10 mouse cellular contexts compared by ENCODE assay signal in the genomic region with DNA sequence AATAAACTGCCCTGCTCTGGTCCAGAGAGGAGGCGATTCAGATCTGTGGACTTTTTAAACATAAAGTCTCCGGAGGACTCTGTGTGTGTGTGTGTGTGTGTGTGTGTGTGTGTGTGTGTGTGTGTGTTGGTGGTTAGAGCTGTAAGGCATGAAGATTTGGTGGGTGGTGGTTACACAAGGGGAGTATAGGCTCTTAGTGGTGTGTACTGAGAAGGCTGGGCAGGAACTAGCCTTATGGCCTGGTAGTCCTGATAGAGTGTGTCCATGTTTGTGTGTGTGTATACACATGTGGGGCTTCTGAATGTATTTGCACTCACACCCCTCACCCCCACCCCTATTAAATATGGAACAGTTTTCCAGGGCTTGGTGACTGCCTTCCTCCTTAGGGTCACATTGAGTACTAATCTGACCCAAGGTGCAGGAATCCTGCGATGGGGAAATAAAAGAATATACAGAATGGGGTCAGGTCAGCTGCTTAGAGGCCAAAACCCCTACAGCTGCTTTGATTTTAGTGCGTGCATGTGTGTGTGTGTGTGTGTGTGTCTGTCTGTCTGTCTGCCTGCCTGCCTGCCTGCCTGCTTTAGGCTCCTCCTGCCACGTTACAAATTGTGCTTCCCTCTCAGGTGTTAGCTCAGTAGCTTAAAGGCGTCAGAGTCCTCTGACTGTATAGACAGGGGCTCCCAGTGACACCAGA.
A peak's percentile ranks its signal among the peaks of the same experiment; 100 is the strongest.
DNase-seq lines count a peak whose midpoint lies in the region; ATAC-seq lines count a peak whose summit lies in the region.
"Had no signal": no experiment of that assay in that cellular context is flagged by ENCODE, and none has a peak within 500 bp of the region (broad histone marks: within the 10 kb centered on the region; RNA-seq: fewer than 3 reads in every experiment).

No protein-coding gene starts in this region.

- no peak for ATAC-seq in heart, embryonic 14.5 days (ENCODE audit: insufficient number of reproducible peaks, insufficient read depth, low FRiP score, low read depth)
- ATAC-seq in forebrain, embryonic 13.5 days: no peak
- ATAC-seq in liver, embryonic 11.5 days (replicated peaks; ENCODE audit: low FRiP score): no peak; the same call in 1 of the 2 replicates
- ATAC-seq in neural tube, embryonic 12.5 days (ENCODE audit: low FRiP score, low read depth): no peak
- no peak for ATAC-seq in CD4-positive, CD25-positive, alpha-beta regulatory T cell, adult 4 months

- peak overlapping the region; percentile 8; the same call in 1 of the 2 replicates for H3K9ac ChIP-seq in heart, embryonic 14.5 days (ENCODE audit: low read length)
- peak overlapping the region; percentile 97 for H3K9ac ChIP-seq in forebrain, embryonic 13.5 days
- no peak overlapping the region for H3K9ac ChIP-seq in liver, embryonic 11.5 days (ENCODE audit: low read depth, low read length)
- peak overlapping the region; percentile 100 for H3K9ac ChIP-seq in neural tube, embryonic 12.5 days

- no peak overlapping the region for H3K4me3 ChIP-seq in heart, embryonic 14.5 days (ENCODE audit: control insufficient read depth in 1 of 2, insufficient read depth in 1 of 2, low read depth in 1 of 2, low read length in 2 of 2)
- peak overlapping the region; percentile 85 for H3K4me3 ChIP-seq in forebrain, embryonic 13.5 days
- H3K4me3 ChIP-seq in liver, embryonic 11.5 days (ENCODE audit: low read depth, low read length): no peak overlapping the region
- H3K4me3 ChIP-seq in neural tube, embryonic 12.5 days: peak overlapping the region; percentile 99

- DNase-seq in heart, postnatal 4 days: no peak
- DNase-seq in liver, embryonic 11.5 days (ENCODE audit: low spot score): no peak
- no peak for DNase-seq in thymus, postnatal 25 days
- DNase-seq in cerebellum, postnatal 10 days: no peak
- DNase-seq: kidney, postnatal 4 days; right cerebral cortex, postnatal 25 days had no signal

- no peaks in the 10 kb centered on the region for H3K36me3 ChIP-seq in heart, embryonic 14.5 days (ENCODE audit: control insufficient read depth, insufficient read depth, low read length)
- H3K36me3 ChIP-seq in forebrain, embryonic 13.5 days (ENCODE audit: poor library complexity, severe bottlenecking): no peaks in the 10 kb centered on the region
- H3K36me3 ChIP-seq in liver, embryonic 11.5 days (ENCODE audit: control insufficient read depth, insufficient read depth, low read length): no peaks in the 10 kb centered on the region
- H3K36me3 ChIP-seq in neural tube, embryonic 12.5 days: no peaks in the 10 kb centered on the region

- H3K4me1 ChIP-seq in heart, embryonic 14.5 days (ENCODE audit: control insufficient read depth in 2 of 2, insufficient read depth in 2 of 2, low read length in 2 of 2): peaks cover 14 to 53% of the 10 kb centered on the region in 2 experiments
- H3K4me1 ChIP-seq in forebrain, embryonic 13.5 days: peaks cover 62% of the 10 kb centered on the region
- H3K4me1 ChIP-seq in liver, embryonic 11.5 days (replicated peaks; ENCODE audit: control insufficient read depth, insufficient read depth, low read length): peaks cover 32% of the 10 kb centered on the region
- H3K4me1 ChIP-seq in neural tube, embryonic 12.5 days: peaks cover 61% of the 10 kb centered on the region

- WGBS in heart, embryonic 14.5 days: 58% methylated on average over 6 of the region's 6 CpGs
- 33% methylated on average over 6 of the region's 6 CpGs for WGBS in forebrain, embryonic 13.5 days
- 30% methylated on average over 6 of the region's 6 CpGs for WGBS in liver, embryonic 11.5 days
- 22% methylated on average over 6 of the region's 6 CpGs for WGBS in neural tube, embryonic 12.5 days

- peak overlapping the region in 1 of 2 experiments; percentile 37; a peak in 1 of 4 replicates for H3K27ac ChIP-seq in heart, embryonic 14.5 days (replicated peaks in 1 of 2; ENCODE audit: control insufficient read depth in 1 of 2, insufficient read depth in 1 of 2, low read depth in 2 of 2, low read length in 2 of 2)
- H3K27ac ChIP-seq in forebrain, embryonic 13.5 days: peak overlapping the region; percentile 98
- H3K27ac ChIP-seq in liver, embryonic 11.5 days (ENCODE audit: low read depth, low read length): peak overlapping the region; percentile 23; the same call in 1 of the 2 replicates
- peak overlapping the region; percentile 75; the same call in 1 of the 2 replicates for H3K27ac ChIP-seq in neural tube, embryonic 12.5 days

- H3K4me2 ChIP-seq in heart, embryonic 14.5 days (ENCODE audit: low read length): no peak overlapping the region
- H3K4me2 ChIP-seq in forebrain, embryonic 13.5 days: peak overlapping the region; percentile 98
- H3K4me2 ChIP-seq in liver, embryonic 11.5 days: peak overlapping the region; percentile 88; the same call in 1 of the 2 replicates
- H3K4me2 ChIP-seq in neural tube, embryonic 12.5 days (replicated peaks): peak overlapping the region; percentile 98

- no peaks in the 10 kb centered on the region for H3K9me3 ChIP-seq in heart, embryonic 14.5 days (ENCODE audit: control insufficient read depth, low read length)
- no peaks in the 10 kb centered on the region for H3K9me3 ChIP-seq in forebrain, embryonic 13.5 days (replicated peaks)
- no peaks in the 10 kb centered on the region for H3K9me3 ChIP-seq in liver, embryonic 11.5 days (ENCODE audit: control insufficient read depth, low read length)
- H3K9me3 ChIP-seq in neural tube, embryonic 12.5 days: no peaks in the 10 kb centered on the region

- peaks cover 8% of the 10 kb centered on the region; the same call in 1 of the 2 replicates for H3K27me3 ChIP-seq in heart, embryonic 14.5 days (ENCODE audit: control insufficient read depth, insufficient read depth, low read length)
- H3K27me3 ChIP-seq in forebrain, embryonic 13.5 days: peaks cover 31% of the 10 kb centered on the region
- peaks cover 39% of the 10 kb centered on the region for H3K27me3 ChIP-seq in liver, embryonic 11.5 days (replicated peaks; ENCODE audit: control insufficient read depth, insufficient read depth, low read length)
- H3K27me3 ChIP-seq in neural tube, embryonic 12.5 days (replicated peaks): no peaks in the 10 kb centered on the region

Comparison
In these comparisons a context has a peak if more than half of its experiments do, and no peak if none do; other contexts are left out.
1. H3K4me3 ChIP-seq: peak in forebrain, embryonic 13.5 days (single experiment) and neural tube, embryonic 12.5 days (single experiment); none in heart, embryonic 14.5 days (0 of 2) and liver, embryonic 11.5 days (single experiment).